Mouse (Mus musculus) layer of hippocampus, adult 2 months (tissue): ENCODE measurements around the gene Elf1. TPM values are rescaled to one million over a fixed set of nuclear protein-coding genes. Genes with fewer than 3 reads are reported as not detected.
"Not testable (repeated sequence)": the region's sequence is repeated elsewhere in the genome, so short reads cannot be mapped to it uniquely, and the experiment has no call there.

Experiments
- DNase-seq, 2 experiments: peaks; one replicate each; pipeline ENCODE4 v3.0.0; 2022; ENCODE audit warnings: low spot score in 2 of 2
- H3K27ac ChIP-seq: fragments of 200-600 bp; 2 replicates; pipeline ENCODE4 v1.8.1; 2022
- H3K4me3 ChIP-seq: fragments of 200-600 bp; 2 replicates; pipeline ENCODE4 v1.8.1; 2022; ENCODE audit warnings: mild to moderate bottlenecking
- CTCF ChIP-seq: fragments of 200-600 bp; conservative IDR thresholded peaks from 2 replicates; pipeline ENCODE4 v1.8.1; 2022; ENCODE audit warnings: antibody characterized with exemption, mild to moderate bottlenecking, moderate library complexity
- long read RNA-seq, 2 experiments: library from polyadenylated mRNA; stranded (forward); transcript quantifications; one replicate each; pipeline ENCODE4 v2.0.0; 2021; ENCODE audit warnings: borderline mapping rate in 2 of 2
- total RNA-seq, 2 experiments: library from RNA; stranded (reverse); gene quantifications; 2 replicates each; pipeline ENCODE4 v1.2.3; 2021

Gene Elf1
- 1 to 10 TPM; 4.6 to 4.8 TPM for total RNA-seq
- long read RNA-seq, experiment 1, full-length matches to known transcripts, result 1 of 3 reads
- long read RNA-seq, experiment 1, partial matches to known transcripts, result 0 of 3 reads
- long read RNA-seq, experiment 1, other reads (novel, unspliced or antisense), result 2 of 3 reads
- long read RNA-seq, experiment 2, full-length matches to known transcripts, result 2 of 5 reads
- long read RNA-seq, experiment 2, partial matches to known transcripts, result 0 of 5 reads
- long read RNA-seq, experiment 2, other reads (novel, unspliced or antisense), result 3 of 5 reads

DNA sequence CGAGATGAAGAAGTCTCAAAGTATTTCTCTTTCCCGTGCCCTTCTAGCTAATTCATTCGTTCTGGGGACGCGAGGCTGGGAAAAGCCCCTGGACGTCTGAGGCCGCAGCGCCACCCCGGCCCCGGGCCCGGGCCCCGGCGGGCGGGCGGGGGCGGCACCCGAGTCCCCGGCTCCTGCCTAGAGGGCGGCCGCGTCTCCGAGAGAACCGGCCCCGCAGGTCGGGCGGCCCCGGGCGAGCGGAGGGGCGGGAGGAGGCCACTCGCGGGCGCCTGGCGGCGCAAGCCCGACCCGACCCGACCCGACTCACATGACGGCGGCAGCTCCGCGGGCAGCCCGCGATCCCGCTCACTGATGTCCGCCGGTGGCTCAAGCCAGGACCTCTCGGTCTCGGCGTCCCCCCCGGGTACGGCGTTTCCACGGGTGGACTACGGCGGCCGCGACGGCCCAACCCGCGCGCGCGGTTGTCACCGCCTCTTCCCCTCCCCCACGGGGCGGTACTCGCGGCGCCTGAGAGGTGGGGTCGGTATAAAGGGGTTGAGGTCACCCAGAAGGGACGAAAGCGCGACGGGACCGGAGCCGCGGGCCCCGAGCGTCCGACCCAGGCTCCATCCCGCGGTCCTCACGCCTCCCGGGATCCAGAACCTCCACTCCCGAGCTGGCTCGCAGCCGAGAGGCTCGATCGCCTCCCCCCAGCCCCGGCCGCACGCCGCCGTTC, at the start of gene Elf1:
Elf1 (plus strand) TSS at position 571 of the 715 bp plus-strand sequence.
- DNase-seq, result peak; percentile 93 to 97
- no peak for TF ChIP-seq CTCF

DNA sequence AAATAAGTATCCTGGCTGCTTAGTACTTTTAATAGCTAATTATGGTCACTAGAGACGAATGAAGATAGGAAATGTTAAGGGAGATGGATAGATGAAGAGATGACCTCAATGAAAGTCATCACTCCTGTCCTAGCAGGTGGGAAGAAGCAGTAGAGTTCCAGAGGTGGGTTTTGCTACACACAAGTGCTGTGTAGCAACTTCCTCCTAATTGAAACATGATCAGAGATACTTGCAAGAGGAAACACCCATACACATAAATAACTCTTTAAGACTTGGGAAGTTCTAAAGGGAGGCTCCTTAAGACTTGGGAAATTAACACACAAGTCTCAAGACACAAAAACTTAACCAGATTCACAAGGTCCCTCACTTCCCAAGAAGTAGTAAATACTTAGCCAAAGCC, 46.9 kb upstream of the Elf1 start:
- DNase-seq, result no peak

More for the DNA sequence above, at the start of gene Elf1:
- Histone ChIP-seq H3K4me3 (peak within 1 kb of the TSS; percentile 100), H3K27ac (peak within 1 kb of the TSS; percentile 99)

DNA sequence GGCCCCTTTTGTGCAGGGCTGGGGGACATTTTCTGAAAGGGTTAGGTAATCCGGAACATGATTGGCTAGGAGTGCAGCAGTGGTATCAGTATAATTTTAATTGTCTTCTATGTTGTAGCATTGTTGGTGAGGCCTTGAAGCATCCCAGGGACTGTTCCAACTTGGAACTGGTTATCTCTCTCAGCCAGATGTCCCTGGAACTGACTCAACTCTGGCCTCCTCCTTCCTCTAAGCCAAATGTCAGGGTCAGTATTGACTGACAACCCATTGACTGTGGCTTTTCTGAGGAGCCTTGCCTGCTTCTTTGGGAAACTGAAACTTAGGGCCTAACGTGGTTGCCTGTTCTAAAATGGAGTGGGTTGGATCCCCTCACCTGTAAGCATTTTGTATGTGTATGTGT, 40.3 kb upstream of the Elf1 start:
- no peak overlapping the region for H3K27ac ChIP-seq
- no peak for DNase-seq
- TF ChIP-seq CTCF, result no peak
- no peak overlapping the region for H3K4me3 ChIP-seq

More for the DNA sequence above, 46.9 kb upstream of the Elf1 start:
- Histone ChIP-seq H3K4me3 (no peak overlapping the region), H3K27ac (no peak overlapping the region)
- TF ChIP-seq CTCF, result no peak

DNA sequence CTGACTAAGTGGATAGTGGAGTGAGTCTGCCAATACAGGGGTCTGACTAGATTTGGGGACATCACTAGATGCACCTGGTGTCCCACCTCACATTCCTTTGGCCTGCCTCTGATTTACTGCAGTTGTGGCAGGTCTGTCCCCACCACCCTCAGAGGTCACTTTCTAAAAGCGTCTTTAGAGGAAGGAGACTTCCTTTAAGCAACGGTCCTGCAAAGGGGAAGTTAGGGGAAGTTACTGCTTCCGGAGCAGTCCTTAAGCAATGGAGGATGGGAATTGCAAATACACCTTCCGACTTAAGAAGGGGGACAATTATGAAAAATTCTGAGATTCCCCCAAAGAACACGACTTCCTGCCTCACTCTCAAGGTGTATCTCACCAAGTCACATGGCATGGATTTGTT, 39.6 kb upstream of the Elf1 start:
- Histone ChIP-seq H3K4me3 (no peak overlapping the region), H3K27ac (no peak overlapping the region)
- no peak for TF ChIP-seq CTCF
- DNase-seq, result no peak

DNA sequence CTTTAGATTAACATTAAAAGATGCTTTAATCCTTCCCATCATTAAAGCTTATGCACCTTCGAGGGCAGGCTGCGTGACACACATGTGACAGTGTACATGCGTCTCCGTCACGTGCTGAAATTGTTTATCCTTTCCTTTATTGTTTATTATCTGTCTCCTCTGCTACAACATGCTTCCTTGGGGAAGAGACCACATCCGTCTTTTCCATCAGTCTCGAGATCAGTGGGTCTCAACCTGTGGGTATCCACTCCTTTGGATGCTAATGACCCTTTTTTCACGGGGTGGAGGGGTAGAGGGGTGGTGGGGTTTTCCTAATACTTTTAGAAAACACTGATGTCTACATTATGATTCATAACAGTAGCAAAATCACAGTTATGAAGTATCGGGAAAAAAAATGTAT, 36.4 kb upstream of the Elf1 start:
- TF ChIP-seq CTCF, result no peak
- Histone ChIP-seq H3K4me3 (peak overlapping the region; percentile 49), H3K27ac (peak overlapping the region; percentile 83)
- no peak for DNase-seq

DNA sequence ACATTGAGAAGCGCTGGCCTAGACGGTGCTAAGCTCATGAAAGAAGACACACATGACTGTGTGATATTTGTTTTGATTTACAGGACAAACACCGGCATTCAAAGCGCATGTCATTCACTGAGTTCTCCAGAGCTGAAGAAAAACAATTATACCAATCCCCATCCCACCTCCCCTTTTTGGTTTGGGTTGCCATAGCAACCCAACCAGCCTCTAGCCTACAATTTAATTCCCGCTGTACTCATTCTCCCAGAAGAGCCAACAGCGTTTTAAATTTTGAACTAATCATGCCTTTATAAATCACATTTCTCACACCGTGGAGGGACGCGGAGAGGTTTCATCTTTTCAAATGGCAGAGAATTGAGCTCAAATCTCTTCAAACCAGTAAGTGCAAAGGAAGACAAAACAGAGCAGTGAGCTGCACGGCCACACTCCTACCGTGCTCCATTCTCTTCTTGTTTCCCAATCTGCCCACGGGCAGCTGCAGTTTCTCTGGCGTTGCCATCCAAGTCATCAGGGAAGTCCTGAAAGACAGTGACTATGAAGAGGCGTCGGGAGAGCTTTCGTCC, 35.9 kb upstream of the Elf1 start:
- H3K27ac ChIP-seq, result peak overlapping the region; percentile 83
- no peak for TF ChIP-seq CTCF

DNA sequence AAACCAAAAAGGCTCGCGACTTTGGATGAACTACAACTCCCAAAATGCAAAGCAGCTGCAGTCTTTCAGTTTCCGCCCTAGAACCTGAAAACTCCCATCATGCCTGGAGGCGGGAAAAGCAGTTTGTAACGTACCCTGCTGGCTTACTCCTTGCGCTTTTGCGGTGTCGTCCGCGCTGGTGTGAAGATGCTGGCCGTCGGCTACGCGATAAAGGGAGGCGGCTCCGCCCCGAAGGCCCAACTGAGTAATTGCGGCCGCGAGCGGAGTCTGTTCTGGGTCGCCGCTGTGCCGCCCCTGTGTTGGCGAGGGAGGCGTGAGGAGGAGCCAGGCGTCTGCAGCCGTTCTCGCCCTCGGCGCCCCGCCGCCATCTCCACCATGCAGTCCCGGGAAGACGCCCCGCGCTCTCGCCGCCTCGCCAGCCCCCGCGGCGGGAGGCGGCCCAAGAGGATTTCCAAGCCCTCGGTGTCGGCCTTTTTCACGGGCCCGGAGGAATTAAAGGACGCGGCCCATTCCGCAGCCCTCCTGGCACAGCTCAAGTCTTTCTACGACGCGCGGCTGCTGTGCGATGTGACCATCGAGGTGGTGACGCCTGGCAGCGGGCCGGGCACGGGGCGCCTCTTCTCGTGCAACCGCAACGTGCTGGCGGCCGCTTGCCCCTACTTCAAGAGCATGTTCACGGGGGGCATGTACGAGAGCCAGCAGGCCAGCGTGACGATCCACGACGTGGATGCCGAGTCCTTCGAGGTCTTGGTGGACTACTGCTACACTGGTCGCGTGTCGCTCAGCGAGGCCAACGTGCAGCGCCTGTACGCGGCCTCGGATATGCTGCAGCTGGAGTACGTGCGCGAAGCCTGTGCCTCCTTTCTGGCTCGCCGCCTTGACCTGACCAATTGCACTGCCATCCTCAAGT, 29.1 kb upstream of the Elf1 start, which contains the start of gene Kbtbd6:
Kbtbd6 (plus strand) TSS at position 155 of the 910 bp plus-strand sequence.
- peak within 1 kb of the TSS; percentile 70; the same call in 1 of the 2 replicates for H3K27ac ChIP-seq
- H3K4me3 ChIP-seq, result peak within 1 kb of the TSS; percentile 80
- peak; percentile 20 for TF ChIP-seq CTCF
- DNase-seq, result peak; percentile 76 to 84

More for the DNA sequence above, 35.9 kb upstream of the Elf1 start:
- peak; percentile 31 to 44 for DNase-seq
- peak overlapping the region; percentile 49 for H3K4me3 ChIP-seq

DNA sequence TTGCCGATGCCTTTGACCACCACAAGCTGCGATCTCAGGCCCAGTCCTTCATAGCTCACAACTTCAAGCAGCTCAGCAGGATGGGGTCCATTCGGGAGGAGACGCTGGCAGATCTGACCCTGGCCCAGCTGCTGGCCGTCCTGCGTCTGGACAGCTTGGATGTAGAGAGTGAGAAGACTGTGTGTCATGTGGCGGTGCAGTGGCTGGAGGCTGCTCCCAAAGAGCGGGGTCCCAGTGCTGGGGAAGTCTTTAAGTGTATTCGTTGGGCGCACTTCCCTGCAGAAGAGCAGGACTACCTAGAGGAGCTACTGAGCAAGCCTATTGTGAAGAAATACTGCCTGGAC, 28.4 kb upstream of the Elf1 start:
- H3K4me3 ChIP-seq, DNase-seq, H3K27ac ChIP-seq: not testable (repeated sequence)

DNA sequence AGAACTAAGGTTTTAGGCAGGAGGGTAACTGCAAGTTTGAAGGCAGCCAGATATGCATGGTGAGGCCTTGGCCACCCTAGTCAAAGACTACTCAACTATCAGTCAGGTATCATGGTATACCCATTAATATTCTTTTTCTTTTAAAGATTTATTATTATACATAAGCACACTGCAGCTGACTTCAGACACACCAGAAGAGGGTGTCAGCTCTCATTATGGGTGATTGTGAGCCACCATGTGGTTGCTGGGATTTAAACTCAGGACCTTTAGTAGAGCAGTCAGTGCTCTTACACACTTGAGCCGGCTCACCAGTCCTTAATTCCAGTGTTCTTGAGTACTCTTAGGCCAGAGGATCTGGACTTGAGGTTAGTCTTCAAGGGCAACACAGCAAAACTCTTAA, 20.6 kb upstream of the Elf1 start:
- no peak overlapping the region for H3K4me3 ChIP-seq
- TF ChIP-seq CTCF, result peak; percentile 14; the same call in 1 of the 2 replicates
- H3K27ac ChIP-seq, result no peak overlapping the region
- no peak for DNase-seq

DNA sequence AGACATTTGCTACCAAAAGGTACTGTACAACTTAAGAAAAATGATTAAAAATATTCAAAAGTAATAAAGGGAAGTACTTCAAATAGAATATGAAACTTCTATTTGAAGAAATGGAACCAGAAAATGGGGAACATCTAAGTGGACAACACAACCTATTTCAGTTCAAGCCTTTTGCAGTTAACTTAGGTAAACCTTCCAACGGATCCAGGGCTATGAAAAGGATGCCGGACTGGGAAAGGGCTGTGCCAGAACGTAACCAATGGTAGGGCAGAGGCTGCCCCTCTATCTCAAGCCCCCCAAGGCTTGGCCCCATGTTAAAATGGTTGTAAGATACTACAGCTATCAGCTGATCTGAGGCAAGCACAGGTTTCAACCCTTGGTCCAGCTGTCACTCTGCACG, 20.0 kb upstream of the Elf1 start:
- DNase-seq, result no peak
- TF ChIP-seq CTCF, result no peak
- H3K4me3 ChIP-seq, result no peak overlapping the region
- H3K27ac ChIP-seq, result no peak overlapping the region

DNA sequence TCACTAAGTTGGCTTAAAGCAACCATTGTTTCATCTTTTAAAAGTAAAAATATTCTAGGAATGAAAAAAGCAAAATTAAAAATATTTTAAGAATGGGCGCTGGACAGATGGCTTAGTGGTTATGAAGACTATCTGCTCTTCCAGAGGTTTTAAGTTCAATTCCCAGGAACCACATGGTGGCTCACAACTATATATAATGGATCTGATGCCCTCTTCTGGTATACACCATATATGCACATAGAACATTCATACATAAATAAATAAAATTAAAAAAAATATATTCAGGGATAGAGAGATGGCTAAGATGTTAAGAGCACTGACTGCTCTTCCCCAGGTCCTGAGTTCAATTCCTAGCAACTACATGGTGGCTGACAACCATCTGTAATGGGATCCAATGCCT, 15.4 kb upstream of the Elf1 start:
- peak; percentile 53 for TF ChIP-seq CTCF
- DNase-seq, result no peak
- H3K27ac ChIP-seq, result no peak overlapping the region
- H3K4me3 ChIP-seq, result no peak overlapping the region

DNA sequence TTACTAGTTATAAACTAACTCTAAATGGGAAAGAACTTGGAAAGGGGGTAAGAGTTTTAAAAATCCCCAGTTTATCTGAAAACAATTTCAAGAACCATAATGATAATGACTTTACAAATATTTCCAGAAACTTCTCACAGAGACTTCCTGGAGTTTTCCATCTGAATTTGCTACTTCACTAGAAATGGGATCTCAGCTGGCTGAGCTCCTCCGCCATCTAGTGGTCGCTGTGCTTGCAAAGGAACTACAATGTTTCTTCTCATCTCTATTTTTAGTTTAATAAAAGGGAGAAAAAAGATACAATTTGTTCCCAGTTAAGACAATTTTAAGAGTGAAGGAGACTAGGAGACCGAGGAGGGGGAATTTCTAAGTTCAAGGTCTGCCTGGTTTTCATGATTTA, 13.4 kb upstream of the Elf1 start:
- Histone ChIP-seq H3K4me3 (no peak overlapping the region), H3K27ac (peak overlapping the region; percentile 40; the same call in 1 of the 2 replicates)
- TF ChIP-seq CTCF, result peak; percentile 95
- peak; percentile 58 to 64 for DNase-seq

DNA sequence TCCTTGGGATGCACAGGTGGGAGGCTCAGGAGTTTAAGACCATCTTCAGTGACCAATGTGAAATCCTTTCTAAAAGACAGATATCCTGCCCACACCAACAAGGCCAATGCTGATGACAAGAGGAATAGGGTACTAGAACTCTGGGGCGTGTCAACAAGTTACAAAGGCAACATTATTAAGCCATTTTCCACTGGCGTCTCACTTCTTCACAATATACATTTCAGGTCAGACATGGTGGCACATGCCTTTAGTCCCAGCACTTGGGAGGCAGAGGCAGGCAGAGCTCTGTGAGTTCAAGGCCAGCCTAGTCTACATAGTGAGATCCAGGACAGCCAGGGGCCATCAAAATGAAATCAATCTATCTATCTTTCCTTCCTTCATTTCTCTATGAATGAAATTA, 7.6 kb upstream of the Elf1 start:
- no peak for TF ChIP-seq CTCF
- no peak overlapping the region for H3K4me3 ChIP-seq
- DNase-seq, result no peak
- H3K27ac ChIP-seq, result no peak overlapping the region
